Mouse (Mus musculus) thymus, postnatal 10 days (tissue): ENCODE measurements around the gene Stim2.

Experiments used
- DNase-seq, 2 experiments: peaks; one replicate each; pipeline ENCODE4 v3.0.0; 2021; ENCODE audit warnings: low spot score in 2 of 2

The Stim2 gene

DNA sequence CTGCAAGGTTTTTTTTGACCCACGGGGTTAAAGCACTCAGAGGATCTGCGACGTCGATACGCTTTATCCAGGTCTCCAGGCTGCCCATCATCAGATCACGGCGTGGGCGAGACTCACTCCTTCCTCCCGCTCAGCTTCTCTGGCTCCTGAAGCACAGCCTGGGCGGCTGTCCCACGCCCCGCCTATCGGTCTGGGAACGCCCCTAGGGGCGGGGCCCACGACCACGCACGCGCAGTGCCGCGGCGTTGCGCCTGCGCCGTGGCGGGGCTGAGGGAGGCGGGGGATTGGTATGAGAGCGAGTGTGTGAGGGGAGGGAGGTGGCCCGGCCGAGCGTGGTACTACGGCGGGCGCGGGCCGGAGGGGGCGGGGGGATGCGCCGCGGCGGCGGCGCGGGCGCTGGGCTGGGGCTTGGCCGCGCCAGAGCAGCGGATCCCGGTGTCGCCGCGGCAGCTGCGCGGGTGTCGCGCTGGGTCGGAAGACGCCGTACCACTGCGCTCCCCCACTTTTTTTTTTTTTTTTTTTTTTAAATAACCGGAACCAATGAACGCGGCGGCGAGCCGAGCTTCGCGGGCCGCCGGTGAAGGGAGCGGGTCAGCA is at the start of gene Stim2:
Stim2 (plus strand) TSS at position 354 of the 597 bp plus-strand sequence.
- peak; percentile 89 to 95 for DNase-seq

DNA sequence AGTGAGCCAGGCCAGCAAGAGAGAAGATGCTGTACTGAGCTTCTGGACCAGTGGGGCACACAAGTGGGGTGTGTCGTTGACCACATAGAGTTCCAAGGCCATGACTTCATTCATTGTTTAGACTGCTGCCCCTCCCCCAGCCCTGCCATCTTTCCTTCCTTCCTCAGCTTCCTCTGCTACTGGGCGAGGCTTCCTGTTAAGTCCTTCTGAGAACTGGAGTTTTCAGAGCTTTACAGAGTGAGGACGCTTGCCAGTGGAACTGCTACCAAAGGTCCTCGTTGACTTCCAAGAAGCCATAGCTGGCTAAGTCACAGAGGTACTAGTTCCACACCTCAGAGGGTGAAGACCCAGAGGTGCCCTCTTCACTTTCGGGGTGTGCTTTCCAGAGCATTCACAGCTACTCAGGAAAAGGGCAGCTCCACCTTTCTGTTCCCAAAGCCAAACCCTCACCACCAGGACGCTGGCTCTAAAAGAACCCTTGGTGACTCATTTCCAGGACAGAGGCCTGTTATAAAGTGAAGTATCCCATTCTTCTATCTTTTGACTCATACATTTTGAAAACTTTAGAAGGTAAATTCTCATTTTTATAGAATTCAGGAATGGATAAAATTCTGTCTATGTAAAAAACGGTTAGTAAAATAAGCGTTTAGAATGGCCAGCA is 49.6 kb upstream of the Stim2 start:
- DNase-seq: no peak

DNA sequence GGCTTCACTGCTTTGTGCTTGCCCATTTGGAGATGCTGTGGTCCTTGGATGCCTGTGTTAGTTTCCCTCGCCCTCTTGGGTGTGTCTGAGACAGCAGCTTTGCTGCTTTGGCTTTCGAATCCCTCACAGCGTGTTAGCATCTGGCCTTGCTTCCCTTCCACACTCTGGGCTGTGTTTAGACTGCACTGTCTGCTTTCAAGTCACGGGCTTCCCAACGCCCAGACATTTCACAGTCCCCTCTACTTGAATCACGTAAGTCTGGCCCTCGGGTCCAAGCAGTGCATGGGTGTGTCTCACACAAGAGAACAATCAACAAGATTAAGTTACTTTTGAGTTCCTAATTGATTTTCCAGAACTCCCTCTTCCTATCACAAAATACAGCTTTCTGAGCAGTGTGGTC is 48.1 kb upstream of the Stim2 start:
- no peak for DNase-seq

DNA sequence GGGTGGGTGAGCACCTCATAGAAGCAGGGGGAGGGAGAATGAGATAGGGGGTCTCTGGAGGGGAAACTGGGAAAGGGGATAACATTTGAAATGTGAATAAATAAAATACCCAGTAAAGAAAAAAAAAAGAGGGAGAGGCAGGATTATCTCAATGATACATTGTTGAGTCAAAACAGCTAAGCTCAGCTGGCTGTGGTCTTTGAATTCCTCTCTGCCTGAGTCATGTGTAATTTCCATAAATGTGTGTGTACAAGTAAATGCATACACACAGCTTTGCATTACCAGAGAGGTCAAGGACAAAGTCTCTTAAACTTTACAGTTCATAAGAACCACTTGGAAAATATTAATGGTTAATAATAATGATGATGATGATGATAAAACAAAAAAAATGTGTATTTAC is 45.1 kb upstream of the Stim2 start:
- DNase-seq: no peak

GRCm38 (mm10) chr5:53953797-53954196 is 44.5 kb upstream of the Stim2 start:
- no peak for DNase-seq

GRCm38 (mm10) chr5:53955966-53956365 is 42.3 kb upstream of the Stim2 start:
- DNase-seq: no peak

- DNase-seq: no peak
These were observed 41.6 kb upstream of the Stim2 start for GRCm38 (mm10) chr5:53956396-53957314.

DNA sequence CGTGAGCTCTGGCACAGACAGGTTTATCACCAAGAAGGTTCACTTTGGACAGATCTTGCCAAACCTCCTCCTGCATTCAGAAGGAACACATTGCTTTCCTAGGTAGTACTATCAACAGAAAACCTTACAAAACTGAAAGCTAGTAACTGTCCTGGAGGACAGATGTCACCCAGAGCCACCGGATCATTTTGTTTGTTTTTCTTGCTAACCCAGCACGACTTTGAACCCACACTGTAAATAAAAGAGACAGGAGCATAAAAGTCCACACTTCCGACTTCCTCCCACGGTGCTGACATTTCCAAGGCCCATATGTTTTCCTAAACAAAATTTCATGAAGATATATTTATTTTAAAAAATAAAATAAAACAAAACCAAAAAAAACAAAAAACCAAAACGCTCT is 41.0 kb upstream of the Stim2 start:
- no peak for DNase-seq

DNA sequence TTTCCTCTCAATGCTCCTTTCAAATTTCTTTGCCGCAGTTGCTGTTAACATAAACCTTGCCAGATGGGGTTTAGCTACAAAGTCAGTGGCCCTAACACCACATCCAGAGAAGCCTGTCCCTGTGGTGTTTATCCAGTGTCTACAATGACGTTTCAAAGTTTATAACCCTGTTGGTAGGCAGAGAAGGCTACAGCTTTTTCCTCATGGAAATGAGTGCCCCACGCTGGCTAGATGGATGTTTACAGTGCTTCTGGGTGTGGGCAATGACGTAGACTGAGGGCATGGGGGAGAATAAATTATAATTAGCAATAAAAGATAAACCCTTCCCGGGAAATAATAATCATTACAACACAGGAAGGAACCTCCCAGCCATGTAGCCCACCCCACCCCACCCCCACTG is 37.1 kb upstream of the Stim2 start:
- no peak for DNase-seq

DNA sequence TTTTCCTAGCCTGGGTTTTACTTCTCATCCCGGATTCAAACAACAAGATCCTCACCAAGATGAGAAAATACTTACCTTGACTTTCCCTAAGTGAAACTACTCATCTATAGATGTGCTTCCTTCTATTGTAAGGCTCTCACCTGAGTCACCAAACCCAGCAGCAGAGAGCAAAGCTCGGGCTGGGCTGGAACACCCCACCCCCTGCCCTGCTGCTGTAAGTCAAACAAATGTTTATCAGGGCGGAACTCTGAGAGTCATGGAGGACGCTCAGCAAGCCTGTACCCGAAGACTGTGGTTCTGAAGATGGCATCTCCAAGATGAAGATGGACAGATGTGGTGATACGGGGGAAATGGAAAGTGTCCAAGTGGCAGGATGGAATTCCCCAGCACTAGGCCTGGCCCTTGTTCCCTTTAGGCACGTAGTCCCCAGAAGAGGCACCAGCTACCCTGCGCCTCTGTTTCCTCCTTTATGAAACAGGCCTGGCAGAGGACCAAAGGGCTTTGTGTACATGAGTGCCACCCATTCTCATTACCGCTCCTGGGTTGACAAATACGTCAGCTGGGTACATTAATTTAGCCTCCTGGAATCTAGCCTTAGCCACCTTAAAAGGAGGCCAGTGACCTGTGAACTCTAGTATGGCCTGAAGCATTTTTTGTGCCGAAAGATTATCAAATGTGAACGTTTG is 36.3 kb upstream of the Stim2 start:
- DNase-seq: no peak

- DNase-seq: no peak
These were observed 32.6 kb upstream of the Stim2 start for GRCm38 (mm10) chr5:53965656-53966055.

- DNase-seq: no peak
These were observed 30.7 kb upstream of the Stim2 start for GRCm38 (mm10) chr5:53967560-53967959.

GRCm38 (mm10) chr5:53970178-53970577 is 28.1 kb upstream of the Stim2 start:
- DNase-seq: no peak

- no peak for DNase-seq
These were observed 27.1 kb upstream of the Stim2 start for GRCm38 (mm10) chr5:53971201-53971600.

DNA sequence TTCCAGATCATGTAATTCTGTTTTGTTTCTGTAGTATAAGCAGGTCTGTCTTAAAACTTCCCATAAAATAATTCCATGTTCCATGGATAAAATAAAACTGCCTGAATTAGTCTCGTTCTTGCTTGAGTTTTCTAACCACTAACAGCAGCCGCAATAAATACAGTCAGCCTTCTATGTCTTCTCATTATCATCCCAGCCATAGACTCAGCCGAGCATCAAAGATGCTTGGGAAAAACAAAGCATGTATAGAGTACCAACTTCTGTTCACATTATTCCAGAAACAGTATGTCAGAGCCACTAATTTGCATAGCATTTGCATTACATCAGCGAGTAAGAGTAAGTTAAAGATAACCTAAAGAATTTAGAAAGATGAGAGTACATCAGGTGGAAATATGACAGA is 25.4 kb upstream of the Stim2 start:
- DNase-seq: no peak

DNA sequence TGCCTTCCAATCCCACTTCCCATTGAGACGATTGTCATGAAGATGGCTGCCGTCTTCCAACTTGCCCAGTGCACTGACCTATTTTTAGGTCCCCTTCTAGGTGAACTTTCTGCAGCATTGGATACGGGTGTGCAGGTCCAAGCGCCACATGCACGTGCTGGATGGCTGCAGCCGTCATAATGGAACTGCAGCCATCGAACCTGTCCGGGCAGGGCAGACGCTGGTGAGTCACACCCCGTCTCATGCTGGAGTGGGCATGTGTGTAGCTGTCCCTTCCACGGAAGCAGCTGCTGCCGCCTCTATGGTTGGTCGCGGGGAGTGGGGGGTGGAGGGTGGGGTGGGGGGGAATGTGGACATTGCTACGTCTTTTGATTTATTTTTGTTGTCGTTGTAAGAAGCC is 21.8 kb upstream of the Stim2 start:
- DNase-seq: no peak

- DNase-seq: no peak
These were observed 21.2 kb upstream of the Stim2 start for GRCm38 (mm10) chr5:53977060-53977459.

DNA sequence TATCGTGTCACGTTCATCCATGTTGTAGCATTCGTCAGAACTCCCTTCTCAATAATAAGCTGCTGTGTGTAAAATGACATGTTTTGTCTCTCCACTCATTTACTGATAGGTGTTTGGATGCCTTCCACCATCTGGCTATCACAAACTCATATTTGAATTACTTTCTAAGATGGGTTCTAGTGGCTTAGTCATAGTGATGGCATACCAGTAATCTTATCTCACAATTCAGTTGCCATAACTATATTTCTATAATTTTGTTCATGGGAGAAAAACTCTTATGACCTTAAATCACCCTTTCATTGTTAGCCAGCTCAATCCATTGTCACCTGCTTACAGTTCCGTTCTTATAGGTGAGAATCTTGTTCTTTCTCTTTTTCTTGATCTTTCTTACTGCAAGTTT is 14.9 kb upstream of the Stim2 start:
- DNase-seq: no peak

DNA sequence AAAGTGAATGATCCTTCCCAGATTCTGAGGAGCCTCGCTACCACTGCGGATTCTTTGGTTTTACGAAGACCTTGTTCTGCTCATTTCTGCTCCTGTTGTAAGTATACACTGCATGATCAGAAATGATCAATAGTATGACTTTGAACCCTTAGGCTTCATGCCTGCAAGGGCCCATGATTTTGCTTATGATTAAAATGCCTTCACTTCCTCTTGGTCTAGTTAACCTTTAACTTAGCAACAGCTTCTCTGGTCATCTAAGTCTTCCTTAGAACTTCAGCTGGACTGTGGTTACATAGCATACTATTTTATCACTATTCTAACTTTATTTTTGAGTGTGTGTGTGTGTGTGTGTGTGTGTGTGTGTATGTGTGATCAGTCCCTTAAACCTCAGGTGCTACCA is 12.7 kb upstream of the Stim2 start:
- DNase-seq: no peak

DNA sequence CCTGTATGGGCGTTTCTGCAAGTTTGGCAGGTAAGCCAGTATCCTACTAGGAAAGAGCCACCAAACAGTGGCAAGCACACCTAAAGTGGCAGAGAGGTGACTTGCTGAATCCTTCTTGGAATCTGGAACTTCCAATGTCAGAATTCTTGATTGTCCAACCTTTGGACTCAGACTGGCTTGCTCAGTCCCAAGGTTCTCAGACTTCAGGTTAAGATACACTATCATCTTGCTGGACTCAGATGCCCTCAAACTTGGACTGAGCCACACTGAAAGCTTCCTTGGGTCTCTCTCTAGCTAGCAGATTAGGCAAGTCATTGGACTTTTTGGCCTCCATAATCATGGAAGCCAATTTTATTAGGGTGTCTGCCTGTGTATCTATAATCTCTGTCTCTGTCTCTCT is 10.8 kb upstream of the Stim2 start:
- DNase-seq: no peak

GRCm38 (mm10) chr5:53988053-53988452 is 10.2 kb upstream of the Stim2 start:
- no peak for DNase-seq

DNA sequence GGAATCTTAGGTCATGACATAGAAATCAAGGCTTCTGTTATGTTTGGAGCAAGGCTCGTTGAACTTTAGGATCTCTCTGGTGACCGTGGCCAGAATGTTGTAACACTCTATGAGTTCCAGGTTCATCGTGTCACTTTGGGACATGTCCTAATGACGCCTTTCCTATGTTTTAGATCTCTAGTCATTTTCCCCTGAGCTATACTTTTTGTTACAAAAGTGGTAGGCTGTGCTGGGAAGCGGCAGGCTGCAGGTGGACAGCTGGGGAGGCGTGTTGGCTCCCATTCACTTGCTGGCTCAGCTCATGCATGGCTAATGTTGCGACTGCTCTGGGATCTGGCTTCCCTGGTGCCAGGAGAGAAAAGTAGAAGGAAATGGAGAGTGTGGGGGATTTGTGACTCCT is 5.7 kb upstream of the Stim2 start:
- DNase-seq: no peak
